Mouse (Mus musculus) urinary bladder, postnatal 14 days (tissue): ENCODE measurements at regions not wholly inside any gene's neighbourhood (a gene's known extent, or its start where the extent isn't known, plus 50 kb on each side); places are given as distances from the start of the nearest gene placed in this dataset.

ENCODE experiments used
- DNase-seq: peaks from one replicate; pipeline ENCODE4 v3.0.0; 2021; ENCODE audit warnings: low spot score

GRCm38 (mm10) chr7:66593619-66594018, 95.8 kb downstream of the Asb7 start:
- DNase-seq, result no peak

GRCm38 (mm10) chr7:66591594-66592290, 97.7 kb downstream of the Asb7 start:
- DNase-seq, result no peak

DNA sequence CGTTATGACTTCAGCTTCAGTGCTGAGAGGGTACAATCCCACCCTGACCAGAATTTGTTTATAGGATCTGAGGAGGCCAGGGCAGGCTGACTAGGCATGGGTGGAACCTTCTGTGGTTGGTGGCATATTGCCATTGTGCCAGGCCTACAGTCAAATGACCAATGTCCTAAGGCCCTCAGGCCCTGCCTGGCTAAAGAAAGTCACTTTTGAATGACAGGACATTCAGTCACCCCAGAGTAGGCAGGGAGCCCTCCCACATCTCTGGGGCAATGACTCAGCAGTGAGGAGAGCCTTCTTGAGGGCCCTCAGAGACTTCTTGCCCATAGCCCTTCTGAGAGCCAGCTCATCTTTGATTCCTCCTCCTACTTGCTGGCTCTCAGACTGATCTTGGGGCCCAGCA, 102.9 kb downstream of the Asb7 start:
- DNase-seq, result no peak

DNA sequence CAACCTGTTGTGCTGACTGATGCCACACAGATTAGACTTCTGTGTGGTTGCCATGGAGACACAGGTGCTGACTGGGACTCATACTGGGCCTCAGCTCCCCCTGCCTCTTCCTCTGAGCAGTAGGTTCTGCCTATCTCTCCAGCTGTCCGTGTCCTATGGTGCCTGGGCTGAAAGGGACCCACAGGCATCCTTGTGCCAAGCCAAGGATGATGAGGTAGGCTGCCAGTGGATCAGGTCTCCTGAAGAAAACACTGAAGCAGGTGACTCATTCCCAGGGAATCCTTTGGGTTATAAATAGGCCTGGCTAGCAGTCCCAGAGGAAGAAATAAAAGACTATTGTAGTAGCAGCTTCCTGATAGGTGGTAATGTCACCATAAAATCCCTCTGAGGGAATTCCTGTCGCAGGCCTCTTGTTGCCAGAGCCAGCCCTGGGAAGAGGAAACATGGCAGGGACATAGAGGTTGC, 108.7 kb downstream of the Asb7 start:
- no peak for DNase-seq

GRCm38 (mm10) chr7:66576261-66576660, 113.1 kb downstream of the Asb7 start:
- DNase-seq, result no peak

- peak; percentile 22 for DNase-seq
Observed at GRCm38 (mm10) chr7:66571451-66571850, 117.9 kb downstream of the Asb7 start.

DNA sequence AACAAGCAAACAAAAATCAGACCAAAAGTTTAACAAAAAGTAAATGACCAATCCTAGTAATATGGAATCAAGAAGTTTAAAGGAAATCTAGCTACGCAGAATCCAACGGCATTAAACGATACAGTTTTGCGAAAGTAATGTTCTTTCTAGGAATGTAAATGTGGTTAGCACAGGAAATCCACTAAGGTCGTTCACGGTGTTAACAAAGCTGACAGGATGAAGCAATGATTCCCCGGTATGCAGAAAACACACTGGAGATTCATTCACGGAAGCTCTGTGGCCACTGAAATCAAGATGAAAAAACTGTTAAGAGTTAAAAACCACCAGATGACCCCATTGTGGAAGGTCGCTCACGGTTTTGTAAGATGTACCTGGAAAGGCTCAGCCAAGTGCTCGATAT, 120.4 kb upstream of the Aldh1a3 start:
- no peak for DNase-seq

DNA sequence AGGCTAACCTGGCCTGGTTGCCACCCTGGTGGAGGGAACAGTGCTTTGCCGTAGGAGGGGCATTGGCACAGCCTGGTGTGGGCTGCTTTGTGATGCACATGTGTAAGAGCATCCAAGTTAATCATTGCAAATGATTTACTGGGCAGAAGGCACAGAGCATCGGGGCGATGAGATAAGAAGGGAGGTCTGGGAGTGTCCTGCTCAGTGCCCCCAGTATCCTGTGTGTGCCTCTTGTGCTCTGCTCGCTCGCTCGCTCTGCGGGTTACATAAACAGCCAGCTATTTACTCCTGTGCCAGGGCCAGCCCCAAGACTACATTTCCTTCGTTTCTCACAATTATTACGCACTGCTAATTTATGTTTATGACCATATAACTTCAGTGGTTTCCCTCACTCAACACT, 117.9 kb upstream of the Aldh1a3 start:
- DNase-seq, result no peak

DNA sequence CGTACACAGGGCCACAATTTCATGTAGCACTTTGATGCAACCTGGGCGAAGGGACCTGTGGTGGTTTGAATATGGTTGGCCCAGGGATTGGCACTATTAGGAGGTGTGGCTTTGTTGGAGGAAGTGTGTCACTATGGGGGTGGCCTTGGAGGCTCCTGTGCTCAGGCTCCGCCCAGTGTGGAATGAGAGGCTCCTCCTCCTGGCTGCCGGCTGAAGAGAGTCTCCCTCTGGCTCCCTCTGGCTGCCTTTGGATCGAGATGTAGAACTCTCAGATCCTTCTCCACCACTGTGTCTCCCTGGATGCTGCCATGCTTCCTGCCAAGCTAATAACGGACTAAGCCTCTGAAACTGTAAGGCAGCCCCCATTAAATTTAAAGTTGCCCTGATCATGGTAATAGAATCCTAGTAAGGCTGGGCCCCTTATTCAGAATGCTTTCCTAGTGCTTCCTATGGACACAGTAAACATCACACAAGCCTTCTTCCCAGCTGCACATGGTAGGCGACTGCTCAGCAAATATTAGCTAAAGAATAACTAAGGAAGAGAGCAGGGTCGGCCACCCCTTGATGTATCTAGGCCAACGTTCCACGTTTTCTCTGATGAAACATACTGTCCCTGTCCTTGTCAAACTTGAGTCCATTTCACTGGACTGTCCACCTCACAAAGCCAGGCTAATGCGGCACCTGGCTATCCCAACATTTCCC, 117.2 kb upstream of the Aldh1a3 start:
- no peak for DNase-seq

GRCm38 (mm10) chr7:66532596-66532995, 105.3 kb upstream of the Aldh1a3 start:
- DNase-seq, result no peak

- no peak for DNase-seq
Observed at GRCm38 (mm10) chr7:66532048-66532447, 104.7 kb upstream of the Aldh1a3 start.

GRCm38 (mm10) chr7:66531111-66531510, 103.8 kb upstream of the Aldh1a3 start:
- no peak for DNase-seq

- peak; percentile 75 for DNase-seq
Observed at GRCm38 (mm10) chr7:66528881-66529280, 101.6 kb upstream of the Aldh1a3 start.

GRCm38 (mm10) chr7:66523959-66524358, 96.6 kb upstream of the Aldh1a3 start:
- DNase-seq, result no peak

DNA sequence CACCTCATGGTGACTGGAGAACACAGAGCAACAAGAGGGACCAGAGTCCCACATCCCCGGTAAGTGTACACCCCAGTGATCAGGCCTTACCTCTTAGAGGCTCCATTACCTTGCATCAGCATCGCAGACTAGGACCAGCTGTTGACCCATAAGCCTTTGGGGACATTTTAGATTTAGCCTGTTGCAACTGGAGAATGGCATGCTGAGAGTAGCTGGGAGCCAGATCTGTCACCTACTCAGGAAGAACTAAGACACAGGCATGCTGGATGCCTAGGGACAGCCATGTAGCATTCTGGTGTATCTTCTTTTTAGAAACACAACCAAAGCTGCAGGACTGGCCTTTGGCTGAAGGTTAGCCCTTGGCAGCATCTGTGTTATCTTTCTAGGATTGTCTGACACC, 94.2 kb upstream of the Aldh1a3 start:
- DNase-seq, result no peak

DNA sequence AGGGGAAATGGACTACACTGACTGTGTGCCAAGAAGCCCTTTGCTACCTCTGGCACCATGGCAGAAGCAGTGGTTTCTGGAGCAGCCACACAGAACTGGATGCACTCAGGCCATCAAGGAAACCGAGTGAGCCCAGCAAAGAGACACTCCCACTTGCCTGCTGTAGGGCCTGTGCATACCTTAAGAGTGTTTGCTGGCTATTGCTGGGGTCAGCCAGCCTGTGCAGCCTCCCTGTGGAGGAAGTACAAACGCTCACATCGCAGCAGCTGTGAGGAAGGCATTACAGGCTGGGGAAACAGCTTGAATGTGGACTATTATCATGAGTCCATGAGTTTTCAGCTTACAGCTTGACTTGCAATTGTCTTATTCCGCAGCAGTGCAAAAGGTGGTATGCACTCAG, 88.8 kb upstream of the Aldh1a3 start:
- DNase-seq, result no peak

DNA sequence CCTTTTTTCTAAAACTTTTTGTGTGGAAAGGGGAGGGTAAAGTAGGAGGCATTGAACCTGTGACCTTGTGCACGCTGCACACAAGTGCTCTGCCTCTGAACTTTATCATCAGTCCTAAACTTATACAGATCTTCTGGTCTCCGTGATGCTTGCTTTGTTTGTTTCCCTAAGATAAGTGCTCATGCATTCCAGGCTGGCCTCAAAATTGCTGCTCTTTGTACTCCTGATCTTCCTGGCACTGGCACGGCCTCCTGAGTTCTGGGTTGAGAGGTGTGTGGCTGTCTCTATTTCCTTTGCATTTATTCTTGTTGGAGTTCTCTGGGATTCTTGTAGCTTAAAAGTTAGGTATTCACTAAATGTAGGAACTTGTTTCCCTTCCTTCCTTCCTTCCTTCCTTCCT, 86.1 kb upstream of the Aldh1a3 start:
- no peak for DNase-seq

- DNase-seq, result no peak
Observed at GRCm38 (mm10) chr7:66505734-66506133, 78.4 kb upstream of the Aldh1a3 start.

- DNase-seq, result no peak
Observed at GRCm38 (mm10) chr7:66504519-66504918, 77.2 kb upstream of the Aldh1a3 start.

- no peak for DNase-seq
Observed at GRCm38 (mm10) chr7:66501425-66501824, 74.1 kb upstream of the Aldh1a3 start.

- no peak for DNase-seq
Observed at GRCm38 (mm10) chr7:66497480-66497879, 70.2 kb upstream of the Aldh1a3 start.

DNA sequence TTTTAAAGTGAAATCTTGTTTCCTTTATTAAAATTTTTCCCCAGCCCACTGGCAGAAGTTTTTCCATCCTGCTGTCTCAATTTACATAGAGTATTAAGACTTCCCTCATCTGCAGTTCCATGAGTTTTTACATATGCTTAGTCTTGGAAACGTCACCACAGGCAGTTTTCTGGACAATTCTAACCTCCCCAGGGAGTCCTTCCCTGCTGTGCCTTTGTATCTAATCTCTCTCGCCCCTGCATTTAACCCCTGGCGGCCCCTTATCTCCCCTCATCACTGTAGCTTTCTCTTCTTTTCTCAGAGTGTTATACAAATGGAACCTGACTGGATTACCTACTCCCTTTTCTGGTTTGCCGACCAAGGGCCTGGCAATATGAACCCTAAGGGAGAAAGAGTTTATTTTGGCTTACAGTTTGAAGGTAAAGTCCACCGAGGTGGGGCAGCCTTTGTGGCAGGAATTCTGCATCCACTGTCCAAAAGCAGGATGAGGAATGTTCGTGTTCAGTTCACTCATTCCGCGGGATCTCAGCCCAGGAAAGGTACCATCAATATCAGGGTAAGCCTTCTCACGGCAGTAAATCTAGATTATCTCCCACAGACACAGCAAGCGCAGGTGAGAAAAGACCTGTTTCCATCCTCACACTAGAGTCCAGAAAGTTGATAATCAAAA, 66.0 kb upstream of the Aldh1a3 start:
- no peak for DNase-seq

DNA sequence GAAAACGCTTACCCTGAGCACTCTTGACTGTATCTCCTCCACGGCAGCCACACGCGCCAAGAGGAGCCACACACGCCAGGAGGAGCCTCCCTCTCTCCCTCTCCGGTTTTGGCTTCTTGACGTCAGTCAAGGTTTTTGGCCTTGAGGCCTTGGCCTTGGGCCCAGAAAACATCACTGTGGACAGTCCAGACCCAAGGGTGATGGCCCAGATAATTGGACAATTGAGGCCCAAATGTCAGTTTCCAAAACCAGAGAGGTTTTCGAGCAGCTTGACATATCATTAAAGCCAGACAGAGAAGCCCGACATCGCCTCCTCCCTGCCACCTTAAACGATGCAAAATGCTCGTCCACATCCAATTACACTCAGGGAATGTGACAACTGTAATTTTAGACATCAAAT, 65.4 kb upstream of the Aldh1a3 start:
- DNase-seq, result no peak
